Mouse (Mus musculus): ENCODE results near the gene Tstd2. TPM values are rescaled to one million over a fixed set of nuclear protein-coding genes. Genes with fewer than 3 reads are reported as not detected.

Tstd2 gene
- total RNA-seq, 2 experiments from 2014 or later = 14.1 to 14.9 TPM

GRCm38 (mm10) chr4:46087427-46087771 lies 51.1 kb downstream of the Tstd2 start:
- intact Hi-C loops (cut with DNase I) = no loop called here
- no peak for DNase-seq

GRCm38 (mm10) chr4:46086718-46087426 lies 51.6 kb downstream of the Tstd2 start:
- intact Hi-C loops (cut with DNase I) = no loop called here

GRCm38 (mm10) chr4:46085223-46085811 lies 53.2 kb downstream of the Tstd2 start:
- no peak for DNase-seq

More at GRCm38 (mm10) chr4:46086718-46087426, 51.6 kb downstream of the Tstd2 start:
- peak; percentile 43 to 52 for DNase-seq

DNA sequence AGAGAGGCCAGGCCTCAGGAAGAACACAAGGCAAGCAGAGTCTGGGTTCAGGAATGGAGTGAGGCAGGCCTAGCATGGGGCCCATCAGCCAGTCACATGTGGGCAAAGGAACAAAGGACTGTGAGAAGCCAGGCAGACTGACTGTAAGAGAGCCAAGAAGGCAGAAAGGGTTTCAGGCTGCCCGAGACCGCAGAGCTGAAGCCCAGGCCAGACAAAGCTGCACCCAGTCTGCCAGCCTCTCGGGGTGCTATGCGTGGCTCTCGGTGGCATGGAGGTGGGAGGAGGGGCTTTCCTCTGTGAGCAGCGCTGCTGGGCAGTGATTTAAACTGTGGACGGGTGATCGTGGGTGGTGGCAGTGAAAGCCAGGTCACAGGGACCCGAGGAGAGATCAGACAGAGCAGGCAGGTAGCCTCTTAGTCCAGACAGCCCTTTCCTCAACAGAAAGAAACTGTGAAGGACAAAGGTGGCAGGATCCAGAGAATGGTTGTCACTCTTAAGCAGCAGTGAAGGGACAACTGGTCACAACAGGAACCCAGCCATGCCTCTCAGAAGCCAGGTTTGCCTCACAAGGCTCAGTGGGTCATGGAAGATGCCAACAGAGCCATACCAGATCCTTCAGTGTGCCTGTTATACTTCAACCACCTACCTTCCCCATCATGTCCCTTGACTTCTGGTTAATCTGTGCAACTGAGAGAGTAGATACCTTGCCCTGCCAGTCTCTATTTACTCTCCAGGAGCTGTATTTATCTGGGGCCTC lies 53.9 kb downstream of the Tstd2 start:
- intact Hi-C loops (cut with DNase I) = no loop called here
- DNase-seq = no peak

More at GRCm38 (mm10) chr4:46085223-46085811, 53.2 kb downstream of the Tstd2 start:
- intact Hi-C loops (cut with DNase I) = no loop called here

- intact Hi-C loops (cut with DNase I) = no loop called here
- DNase-seq = no peak
These were observed 55.9 kb downstream of the Tstd2 start for GRCm38 (mm10) chr4:46082555-46082954.

DNA sequence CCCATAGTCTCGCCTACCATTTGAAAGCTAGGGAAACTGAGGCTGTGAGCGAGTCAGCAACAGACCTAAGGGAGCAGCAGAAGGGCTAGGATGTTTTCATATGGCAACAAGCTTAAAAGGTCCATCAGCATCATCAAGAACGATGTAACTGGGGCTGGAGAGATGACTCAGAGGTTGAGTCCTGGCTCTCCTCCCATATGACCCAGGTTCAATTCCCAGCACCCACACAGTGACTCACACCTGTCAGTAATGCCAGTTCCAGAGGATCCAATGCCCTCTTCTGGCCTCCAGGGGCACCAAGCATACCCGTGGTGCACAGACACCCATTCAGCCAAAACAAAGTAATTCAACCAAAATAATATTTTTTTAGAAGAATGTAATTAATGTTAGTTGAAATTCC lies 58.2 kb downstream of the Tstd2 start:
- intact Hi-C loops (cut with DNase I) = no loop called here
- DNase-seq = no peak

DNA sequence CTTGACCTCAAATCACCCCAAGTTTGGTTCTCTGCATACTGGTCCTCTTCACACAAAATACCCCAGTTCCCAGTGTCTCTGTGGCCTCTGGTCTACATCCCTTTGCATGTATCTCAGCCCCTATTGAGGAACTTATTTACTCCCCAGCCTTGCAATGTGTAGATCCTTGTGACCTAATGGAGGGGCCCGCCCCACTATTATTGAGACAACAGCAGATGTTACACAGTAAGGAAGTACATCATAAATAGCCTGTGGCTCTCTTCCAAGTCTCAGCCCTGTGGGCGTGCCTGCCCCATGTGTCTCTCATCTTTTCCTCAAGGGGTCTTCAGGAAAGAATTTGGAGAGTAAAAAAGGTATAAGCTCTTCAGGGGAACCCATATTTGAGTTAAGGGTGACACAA lies 61.6 kb downstream of the Tstd2 start:
- no peak for DNase-seq
- intact Hi-C loops (cut with DNase I) = no loop called here

DNA sequence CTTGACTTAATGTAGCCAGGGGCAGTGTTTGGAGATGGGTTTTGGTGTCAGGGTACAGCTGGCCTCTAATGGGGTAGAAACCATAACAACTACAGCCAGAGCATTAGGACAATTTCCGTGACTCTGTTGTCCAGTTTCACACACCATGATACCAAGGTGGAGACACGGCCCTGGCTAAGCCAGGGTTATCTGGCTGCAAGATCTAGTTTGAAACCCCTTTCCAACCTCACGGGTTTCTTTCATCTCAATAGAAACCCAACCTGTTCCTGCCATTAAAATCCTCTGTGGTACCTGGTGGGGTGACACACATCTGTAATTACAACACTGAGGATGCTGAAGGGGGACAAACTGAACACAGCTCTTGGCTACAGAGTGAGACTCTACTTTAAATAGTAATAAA lies 62.8 kb downstream of the Tstd2 start:
- intact Hi-C loops (cut with DNase I) = no loop called here
- DNase-seq = no peak

DNA sequence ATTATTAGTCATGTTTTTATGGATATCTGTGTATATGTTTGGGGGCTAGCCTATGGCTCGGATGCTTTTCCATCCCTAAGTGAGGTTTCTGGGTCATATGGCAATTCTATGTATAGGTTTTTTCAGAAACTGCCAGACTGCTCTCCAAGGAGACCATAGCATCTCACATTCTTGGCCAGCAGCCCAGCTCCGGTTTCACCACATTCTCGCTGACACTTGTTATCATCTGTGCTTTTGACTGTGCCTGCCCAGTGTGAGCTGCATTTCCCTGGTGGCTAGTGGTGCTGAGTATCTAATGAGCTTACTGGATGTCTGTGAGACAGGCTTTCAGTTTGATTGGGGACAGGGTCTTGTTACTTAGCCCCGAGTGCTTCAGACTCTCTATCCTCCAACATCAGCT lies 64.8 kb downstream of the Tstd2 start:
- intact Hi-C loops (cut with DNase I) = no loop called here

GRCm38 (mm10) chr4:46072631-46073030 lies 65.9 kb downstream of the Tstd2 start:
- DNase-seq = no peak
- intact Hi-C loops (cut with DNase I) = no loop called here

More for the DNA sequence above, 64.8 kb downstream of the Tstd2 start:
- DNase-seq = peak; percentile 63 to 71

DNA sequence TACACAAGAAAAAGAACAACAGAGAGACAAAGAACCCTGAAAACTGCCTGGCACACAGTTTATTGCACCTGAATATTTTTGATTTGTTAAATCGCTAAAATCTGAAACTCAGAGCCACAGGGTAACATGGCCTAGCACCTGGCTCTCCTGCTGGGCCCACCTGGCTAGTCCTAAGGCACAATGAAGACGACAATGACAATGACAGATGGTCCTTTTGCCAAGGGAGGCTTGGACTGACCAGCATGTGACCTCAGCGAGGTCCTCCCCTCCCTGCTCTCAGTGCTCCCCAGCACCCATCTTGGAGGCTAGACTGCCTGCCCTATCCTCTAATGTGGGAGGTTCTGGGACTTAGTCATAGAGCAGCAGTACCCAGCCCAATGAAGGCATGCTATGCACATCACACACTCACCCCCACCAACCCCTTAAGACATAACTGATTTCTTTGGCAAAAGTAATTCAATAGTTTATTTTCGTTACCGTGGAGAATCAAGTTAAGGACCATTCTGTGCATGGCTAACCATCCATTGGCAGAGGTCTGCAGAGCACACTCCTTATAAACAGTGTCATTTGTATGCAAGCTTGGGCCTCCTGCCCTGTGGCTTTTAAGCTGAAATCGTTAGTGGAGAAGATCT lies 68.5 kb downstream of the Tstd2 start:
- intact Hi-C loops (cut with DNase I) = no loop called here
- DNase-seq = no peak

- DNase-seq = no peak
- intact Hi-C loops (cut with DNase I) = no loop called here
These were observed 69.9 kb downstream of the Tstd2 start for GRCm38 (mm10) chr4:46068573-46068972.

GRCm38 (mm10) chr4:46068060-46068459 lies 70.4 kb downstream of the Tstd2 start:
- no peak for DNase-seq
- intact Hi-C loops (cut with DNase I) = no loop called here

DNA sequence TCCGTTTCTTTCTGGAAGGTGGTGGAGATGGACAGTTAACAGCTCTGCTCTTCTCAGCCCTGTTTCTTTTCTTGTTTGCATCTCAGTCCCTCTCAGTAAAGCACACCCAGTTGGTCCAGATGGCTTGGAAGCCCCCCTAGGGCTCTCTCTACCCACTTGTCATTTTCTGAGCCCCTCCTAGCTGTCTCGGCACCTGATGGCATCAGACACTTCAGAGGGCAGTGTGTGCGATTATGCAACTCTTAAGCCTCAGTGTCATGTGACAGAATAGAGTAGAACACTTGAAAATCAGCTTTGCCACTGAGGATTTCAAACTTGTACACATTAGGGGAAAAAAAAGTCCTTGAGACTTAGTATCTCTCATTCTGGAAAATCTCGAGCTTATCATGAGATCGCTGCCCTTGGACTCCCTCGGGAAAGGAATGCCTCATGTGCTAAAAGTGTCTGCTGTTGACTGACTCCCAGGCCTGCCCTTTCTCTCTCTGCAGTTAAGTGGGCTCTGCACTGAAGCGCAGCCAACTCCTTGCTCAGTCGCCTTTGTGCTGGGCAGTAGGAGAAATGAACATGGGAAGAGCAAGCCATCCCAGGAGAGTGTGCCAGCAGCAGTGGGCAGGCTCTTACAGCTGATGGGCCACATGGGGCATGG lies 72.7 kb downstream of the Tstd2 start:
- intact Hi-C loops (cut with DNase I) = no loop called here
- DNase-seq = no peak

GRCm38 (mm10) chr4:46064961-46065360 lies 73.5 kb downstream of the Tstd2 start:
- peak; percentile 50 to 64 for DNase-seq
- intact Hi-C loops (cut with DNase I) = no loop called here

Other genes with a start within 250 kb of the Tstd2 start
- gene Ccdc180, start 248.4 kb downstream of the Tstd2 start, total RNA-seq (2021) = under 1 TPM in 1 of 2 experiments, not detected in 1; 0.17 TPM
- 10 to 100 TPM; 11.1 to 14.0 TPM for gene Tdrd7, start 173.4 kb downstream of the Tstd2 start, total RNA-seq (2021)
- 100 to 1,000 TPM; 279 to 283 TPM for gene Tmod1, start 99.8 kb downstream of the Tstd2 start, total RNA-seq (2021)
- 10 to 100 TPM; 21.4 to 24.3 TPM for gene Ncbp1, start 81 bp downstream of the Tstd2 start, total RNA-seq (2021)
- gene Xpa, start 57.6 kb upstream of the Tstd2 start, total RNA-seq (2021) = 1 to 10 TPM; 6.5 to 9.2 TPM
- not detected for gene Foxe1, start 204.9 kb upstream of the Tstd2 start, total RNA-seq (2021)